Mouse (Mus musculus) left cerebral cortex, adult 18-20 months (tissue): ENCODE data around the gene Sacm1l. TPM values are rescaled to one million over a fixed set of nuclear protein-coding genes. Genes with fewer than 3 reads are reported as not detected.

Source experiments
- DNase-seq, 2 experiments: peaks; one replicate each; pipeline ENCODE4 v3.0.0; 2021 to 2022; ENCODE audit warnings: low spot score in 2 of 2, mixed read lengths in 1 of 2
- long read RNA-seq, 2 experiments: library from polyadenylated mRNA; stranded (forward); transcript quantifications; one replicate each; pipeline ENCODE4 v2.0.0; 2021
- total RNA-seq, 2 experiments: library from RNA; stranded (reverse); gene quantifications; 2 replicates each; pipeline ENCODE4 v1.2.3; 2021

The Sacm1l gene
- total RNA-seq = 10 to 100 TPM; 69.3 to 70.2 TPM
- long read RNA-seq, experiment 1, transcript Sacm1l-201 (20 exons, 3,558 nt) = major isoform, 78 of 97 reads
- long read RNA-seq, experiment 1, partial matches to known transcripts = 8 of 97 reads
- long read RNA-seq, experiment 1, other reads (novel, unspliced or antisense) = 11 of 97 reads
- long read RNA-seq, experiment 2, transcript Sacm1l-201 (20 exons, 3,558 nt) = major isoform, 73 of 81 reads
- long read RNA-seq, experiment 2, partial matches to known transcripts = 4 of 81 reads
- long read RNA-seq, experiment 2, other reads (novel, unspliced or antisense) = 4 of 81 reads

GRCm38 (mm10) chr9:123529392-123530157 is at the start of gene Sacm1l:
TSS of gene Sacm1l (plus strand) at chr9:123529759.
- DNase-seq = peak; percentile 98 to 99

GRCm38 (mm10) chr9:123479876-123480252 is 49.7 kb upstream of the Sacm1l start:
- DNase-seq = no peak

GRCm38 (mm10) chr9:123480253-123480921 is 49.2 kb upstream of the Sacm1l start:
- no peak for DNase-seq

- no peak for DNase-seq
Measured at GRCm38 (mm10) chr9:123481136-123481535, 48.4 kb upstream of the Sacm1l start.

- no peak for DNase-seq
Measured at GRCm38 (mm10) chr9:123483598-123483997, 46.0 kb upstream of the Sacm1l start.

GRCm38 (mm10) chr9:123484830-123485229 is 44.7 kb upstream of the Sacm1l start:
- DNase-seq = no peak

GRCm38 (mm10) chr9:123485561-123485960 is 44.0 kb upstream of the Sacm1l start:
- no peak for DNase-seq

GRCm38 (mm10) chr9:123486635-123487034 is 42.9 kb upstream of the Sacm1l start:
- no peak for DNase-seq

GRCm38 (mm10) chr9:123489073-123489472 is 40.5 kb upstream of the Sacm1l start:
- no peak for DNase-seq

- no peak for DNase-seq
Measured at GRCm38 (mm10) chr9:123489727-123490343, 39.7 kb upstream of the Sacm1l start.

GRCm38 (mm10) chr9:123490930-123491329 is 38.6 kb upstream of the Sacm1l start:
- no peak for DNase-seq

- peak in 1 of 2 experiments; percentile 37 for DNase-seq
Measured at GRCm38 (mm10) chr9:123491917-123492585, 37.5 kb upstream of the Sacm1l start.

- no peak for DNase-seq
Measured at GRCm38 (mm10) chr9:123496665-123497064, 32.9 kb upstream of the Sacm1l start.

GRCm38 (mm10) chr9:123497906-123498305 is 31.7 kb upstream of the Sacm1l start:
- DNase-seq = no peak

- DNase-seq = no peak
Measured at GRCm38 (mm10) chr9:123500480-123500879, 29.1 kb upstream of the Sacm1l start.

GRCm38 (mm10) chr9:123503171-123503834 is 26.3 kb upstream of the Sacm1l start:
- DNase-seq = peak; percentile 48 to 59

- DNase-seq = no peak
Measured at GRCm38 (mm10) chr9:123504325-123504724, 25.2 kb upstream of the Sacm1l start.

GRCm38 (mm10) chr9:123505598-123505997 is 24.0 kb upstream of the Sacm1l start:
- no peak for DNase-seq

- no peak for DNase-seq
Measured at GRCm38 (mm10) chr9:123506270-123507146, 23.1 kb upstream of the Sacm1l start.
